Mouse (Mus musculus) bone marrow macrophage, adult 2 months (primary cell): ENCODE data around the gene Xrcc6.
A peak's percentile ranks its signal among the peaks of the same experiment; 100 is the strongest.

Experiments
- CTCF ChIP-seq: IDR thresholded peaks from 2 replicates; pipeline ENCODE4 v1.5.1; 2012; ENCODE audit warnings: low read depth, mild to moderate bottlenecking, low read length, moderate library complexity
- POLR2A ChIP-seq: IDR thresholded peaks from 2 replicates; pipeline ENCODE4 v1.6.1; 2012; ENCODE audit warnings: mild to moderate bottlenecking, low read depth, low read length, borderline replicate concordance

- TF ChIP-seq POLR2A: no peak
- peak; percentile 72 for TF ChIP-seq CTCF
These were observed 1.9 kb downstream of the Xrcc6 start for GRCm38 (mm10) chr15:81989371-81990062.
